Comparison of ENCODE assay signal across 13 mouse cellular contexts in the genomic region with DNA sequence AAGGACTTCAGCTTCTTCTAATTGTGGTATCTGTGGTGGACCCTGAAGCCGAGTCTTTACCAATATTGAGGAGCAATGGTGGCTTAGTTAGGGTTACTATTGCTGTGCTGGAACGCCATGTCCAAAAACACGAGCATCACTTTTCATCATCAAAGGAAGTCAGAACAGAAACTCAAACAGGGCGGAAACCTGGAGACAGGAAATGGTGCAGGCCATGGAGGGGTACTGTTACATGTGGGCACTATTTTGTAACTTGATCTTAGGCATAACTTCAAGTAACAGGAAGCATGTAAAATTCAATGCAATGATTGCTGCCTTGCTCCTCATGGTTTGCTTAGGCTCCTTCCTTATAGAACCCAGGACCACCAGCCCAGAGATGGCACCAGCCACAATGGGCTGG.
"Had no signal": no experiment of that assay in that cellular context is flagged by ENCODE, and none has a peak within 500 bp of the region (broad histone marks: within the 10 kb centered on the region; RNA-seq: fewer than 3 reads in every experiment).

No protein-coding gene starts in this region.

- H3K4me2 ChIP-seq: liver, embryonic 11.5 days; liver, embryonic 15.5 days; midbrain, embryonic 13.5 days; neural tube, embryonic 12.5 days had no signal

- DNase-seq: kidney, adult 11 months; kidney, adult 9 months; lung, adult 2 months; lung, postnatal 36 days; thymus, postnatal 4 days had no signal

- H3K4me3 ChIP-seq: limb, embryonic 10.5 days; liver, embryonic 15.5 days; megakaryocyte, embryonic 14.5 days; midbrain, embryonic 13.5 days; neural tube, embryonic 12.5 days had no signal

- H3K36me3 ChIP-seq: liver, embryonic 15.5 days; midbrain, embryonic 13.5 days; neural tube, embryonic 12.5 days had no signal

- H3K9me3 ChIP-seq: limb, embryonic 10.5 days; liver, embryonic 15.5 days; megakaryocyte, embryonic 14.5 days; midbrain, embryonic 13.5 days; neural tube, embryonic 12.5 days had no signal

- H3K27ac ChIP-seq: kidney, postnatal 0 days; limb, embryonic 10.5 days; liver, embryonic 15.5 days; midbrain, embryonic 13.5 days; neural tube, embryonic 12.5 days; stomach, postnatal 0 days had no signal

- H3K27me3 ChIP-seq: liver, embryonic 15.5 days; midbrain, embryonic 13.5 days; neural tube, embryonic 12.5 days had no signal
